Mouse (Mus musculus) brain, embryonic 18.5 days (tissue): Measurements from ENCODE around the gene Adgrg5.

Experiments used
- DNase-seq: peaks from one replicate; pipeline ENCODE4 v3.0.0-alpha.2; 2012; ENCODE audit warnings: low read depth, low spot score

Adgrg5 gene

DNA sequence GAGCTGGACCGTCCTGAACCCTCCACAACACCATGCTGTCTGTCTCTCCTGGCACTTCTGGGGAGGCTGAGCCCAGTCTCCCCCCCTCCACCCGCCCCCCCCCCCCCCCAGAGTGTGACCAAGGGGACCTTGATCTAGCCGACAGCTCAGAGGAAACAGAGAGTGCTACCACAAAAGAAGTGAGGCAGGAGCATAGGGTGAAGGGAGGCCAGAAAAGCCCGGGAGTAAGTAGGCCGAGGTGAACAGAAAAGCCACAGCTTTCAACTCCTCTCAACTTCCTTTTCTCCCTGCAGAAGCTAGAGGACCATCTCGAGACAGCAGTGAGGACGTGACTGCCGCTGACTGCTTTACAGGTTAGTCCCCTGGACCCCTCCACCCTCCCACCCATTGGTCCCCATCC is at the start of gene Adgrg5:
Adgrg5 (plus strand) TSS at position 290 of the 400 bp plus-strand sequence.
- DNase-seq, result no peak

DNA sequence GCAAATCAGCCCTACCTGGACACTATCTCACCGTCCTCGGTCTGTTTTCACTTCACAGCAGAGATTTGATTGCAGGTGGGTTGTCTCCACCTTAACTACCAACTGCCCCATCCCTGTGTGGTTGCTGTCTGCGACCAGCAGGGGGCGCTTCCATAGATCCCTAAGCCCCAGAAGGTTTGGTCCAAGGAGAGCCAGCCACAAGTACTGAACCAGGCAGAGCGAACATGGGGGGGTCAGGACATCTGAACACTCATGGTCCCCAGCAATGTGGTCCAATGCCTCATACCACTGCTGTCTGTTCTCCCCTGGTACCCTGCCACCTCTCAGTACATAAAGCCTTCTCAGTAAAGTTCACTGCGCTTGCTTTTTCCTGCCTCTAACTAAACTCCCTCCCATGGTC is 49.1 kb upstream of the Adgrg5 start:
- no peak for DNase-seq

DNA sequence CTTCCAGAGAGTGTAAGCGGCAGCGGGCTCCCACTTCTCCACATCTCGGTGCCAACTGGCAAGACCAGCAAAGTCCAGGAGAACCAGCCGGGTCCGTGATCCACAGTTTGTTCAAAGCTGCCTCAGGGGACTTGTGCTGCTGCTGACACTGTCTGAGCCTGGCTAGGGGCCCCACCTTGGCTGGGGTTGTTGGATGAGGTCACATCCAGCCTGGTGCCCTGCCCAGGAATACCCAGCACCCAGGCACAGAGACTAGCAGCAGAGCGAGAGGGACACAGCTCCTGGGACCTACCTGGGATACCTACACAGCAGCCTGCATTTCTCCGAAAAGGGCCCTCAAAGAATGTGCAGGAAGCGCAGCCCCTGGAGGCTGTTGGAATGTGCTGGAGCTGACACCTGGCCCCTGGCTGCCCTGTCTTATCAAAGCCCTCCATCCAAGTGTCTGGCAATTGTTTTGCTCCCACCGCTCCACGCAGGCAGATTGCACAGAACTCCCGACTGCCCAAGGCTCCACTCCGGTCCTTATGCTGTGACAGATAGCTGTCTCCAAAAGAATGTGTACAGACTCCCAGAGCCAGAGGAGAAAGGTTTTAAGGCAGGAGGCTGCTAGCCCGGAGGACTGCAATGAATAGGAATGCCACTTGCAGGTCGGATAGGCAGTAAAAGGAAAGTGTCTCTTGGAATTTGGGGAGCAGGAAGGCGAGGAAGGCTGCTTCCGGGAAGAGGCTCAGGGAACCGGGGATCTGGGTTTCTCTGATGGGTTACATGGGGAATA is 48.2 kb upstream of the Adgrg5 start:
- DNase-seq, result no peak

DNA sequence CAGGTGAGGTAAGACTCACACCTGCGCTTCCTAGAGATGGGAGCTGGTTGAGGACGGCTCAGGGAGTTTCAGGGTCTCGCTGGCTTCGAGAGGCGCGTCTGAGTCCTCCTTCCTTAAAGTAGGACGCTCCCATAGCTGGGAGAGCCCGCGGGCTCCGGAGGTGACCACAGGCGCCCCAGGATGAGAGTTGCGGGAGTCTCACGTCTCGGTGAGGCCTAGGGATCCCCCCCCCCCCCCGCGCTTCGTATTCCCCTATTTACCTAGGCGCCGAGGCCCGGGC is 47.7 kb upstream of the Adgrg5 start:
- DNase-seq, result no peak

DNA sequence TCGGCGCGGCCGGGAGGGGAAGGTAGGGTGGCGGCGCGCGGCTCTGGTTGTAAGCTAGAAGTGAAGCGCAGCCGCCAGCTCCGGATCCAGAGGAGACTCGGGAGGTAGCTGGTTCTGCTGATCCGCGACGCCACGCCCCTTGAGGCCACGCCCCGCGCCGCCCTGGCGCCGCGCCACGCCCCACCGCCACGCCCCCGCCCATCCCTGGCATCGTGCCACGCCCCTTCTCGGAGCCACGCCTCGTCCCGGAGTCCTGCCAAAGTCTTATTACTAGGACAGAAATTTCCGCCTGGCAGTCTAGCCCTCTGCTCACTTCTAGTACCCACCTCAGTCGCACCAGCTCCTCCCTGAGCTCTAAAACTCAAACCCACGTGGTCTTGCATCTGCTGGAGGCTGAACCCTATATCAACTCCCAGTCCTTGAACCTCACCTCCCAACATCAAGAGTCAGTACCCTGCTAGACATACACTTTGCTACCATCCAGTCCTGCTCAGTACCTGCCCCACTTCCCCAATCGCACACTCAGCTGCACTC is 47.2 kb upstream of the Adgrg5 start, which contains the start of gene Dok4:
Dok4 (minus strand) TSS at position 134 of the 534 bp plus-strand sequence.
- no peak for DNase-seq

DNA sequence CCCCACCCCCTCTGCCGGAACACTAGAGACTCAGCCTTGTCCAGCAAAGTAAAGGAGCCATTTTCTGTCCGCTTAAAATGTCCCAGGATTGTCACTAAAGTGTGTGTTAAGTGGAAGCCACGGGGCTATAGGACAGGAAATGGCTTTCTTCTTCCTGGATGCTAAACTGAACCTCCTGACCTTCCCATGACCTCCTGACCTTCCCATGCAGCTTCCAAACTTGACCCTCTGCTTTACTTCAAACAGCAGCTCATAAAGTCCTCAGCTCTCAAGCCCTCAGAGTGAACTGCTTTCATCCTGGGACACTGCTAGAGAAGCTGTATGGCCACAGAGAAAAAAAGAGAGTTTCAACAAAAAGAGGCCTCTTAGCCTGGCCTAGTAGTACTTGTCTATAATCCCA is 46.7 kb upstream of the Adgrg5 start:
- DNase-seq, result no peak

DNA sequence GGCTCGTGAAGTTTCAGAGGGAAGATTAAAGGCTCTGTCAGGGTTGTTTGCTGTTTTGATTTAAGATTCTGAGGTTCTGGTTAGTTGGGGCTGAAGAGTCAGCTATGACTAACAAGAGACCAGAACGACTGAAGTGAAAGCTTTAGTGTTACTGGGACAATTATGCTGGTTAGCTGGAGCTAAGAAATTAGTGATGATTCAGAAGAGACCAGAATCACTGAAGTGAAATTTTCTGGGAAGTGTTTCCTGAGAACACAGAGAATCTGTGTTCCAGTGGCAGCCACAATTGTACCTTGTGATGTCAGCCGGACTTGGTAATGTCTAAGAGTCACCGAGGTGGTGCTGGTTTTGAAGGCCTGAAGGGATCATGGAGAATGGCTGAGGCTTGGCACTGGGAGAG is 42.8 kb upstream of the Adgrg5 start:
- no peak for DNase-seq

DNA sequence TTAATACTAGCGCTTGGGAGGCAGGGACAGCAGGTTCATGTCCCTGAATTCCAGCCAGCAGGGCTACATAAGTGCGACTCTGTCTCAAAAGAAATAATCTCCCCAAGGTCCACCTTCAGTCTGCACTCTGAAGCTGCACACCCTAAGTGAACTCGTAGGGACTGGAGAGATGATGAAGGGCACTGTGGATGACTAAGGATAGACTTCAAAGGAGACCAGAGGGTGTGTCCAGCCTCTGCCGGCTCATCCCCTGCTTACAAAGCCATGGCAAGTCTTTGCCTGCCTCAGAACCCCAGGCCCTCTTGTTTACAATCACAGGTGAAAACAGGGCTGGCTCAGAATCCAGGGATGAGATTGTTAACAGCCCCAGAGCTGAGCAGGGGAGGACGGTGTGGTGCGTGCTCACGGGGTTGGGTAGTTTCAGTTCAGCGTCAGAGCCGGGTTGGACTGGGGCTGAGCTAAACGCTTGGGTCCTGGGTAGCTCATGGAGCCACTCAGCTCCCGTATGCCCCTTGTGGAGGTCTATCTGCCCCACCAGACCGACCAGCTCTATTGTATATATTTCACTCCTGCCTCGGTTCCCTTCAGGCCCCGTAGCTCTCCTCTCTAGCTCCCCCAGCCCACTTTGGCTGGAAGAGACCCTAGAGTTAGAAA is 35.0 kb upstream of the Adgrg5 start:
- DNase-seq, result no peak

DNA sequence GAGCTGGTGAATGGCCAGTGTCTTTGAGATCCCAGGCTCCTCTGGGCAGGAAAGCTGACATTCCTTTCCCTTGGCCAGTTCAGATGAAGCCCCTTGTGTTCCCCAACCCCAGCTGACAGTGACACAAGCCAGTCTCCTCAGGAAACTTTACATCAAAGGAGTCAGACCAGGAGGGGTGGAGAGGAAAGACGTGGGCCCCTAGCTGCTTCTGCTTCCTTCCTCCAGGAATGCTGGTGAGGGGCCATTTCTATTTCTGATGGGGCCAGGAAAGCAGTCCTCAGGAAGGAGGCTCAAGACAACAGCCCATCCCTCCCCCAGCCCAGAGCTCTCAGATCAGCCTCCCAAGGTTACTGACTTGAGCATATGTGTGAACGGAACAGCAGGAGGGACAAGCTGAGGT is 30.6 kb upstream of the Adgrg5 start:
- DNase-seq, result no peak

DNA sequence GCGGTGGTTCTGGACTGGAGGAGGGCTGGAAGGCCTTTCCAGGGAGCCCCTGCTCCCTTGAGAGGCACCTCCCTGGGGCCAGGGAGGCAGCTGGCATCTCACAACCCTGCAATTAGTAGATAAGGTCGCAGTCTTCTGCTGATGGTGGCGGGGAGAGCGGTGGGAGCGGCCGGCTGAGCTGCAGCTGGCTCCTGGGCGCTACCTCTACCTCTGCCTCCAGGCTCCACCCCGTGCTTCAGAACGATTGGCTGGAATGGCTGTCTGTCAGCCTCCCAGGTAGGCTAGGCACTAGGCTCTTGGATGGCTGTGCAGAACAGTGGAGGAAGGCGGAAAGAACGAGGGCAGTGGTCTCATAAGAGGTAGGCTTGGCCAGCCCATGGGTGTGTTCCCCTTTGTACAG is 24.2 kb upstream of the Adgrg5 start:
- DNase-seq, result no peak

DNA sequence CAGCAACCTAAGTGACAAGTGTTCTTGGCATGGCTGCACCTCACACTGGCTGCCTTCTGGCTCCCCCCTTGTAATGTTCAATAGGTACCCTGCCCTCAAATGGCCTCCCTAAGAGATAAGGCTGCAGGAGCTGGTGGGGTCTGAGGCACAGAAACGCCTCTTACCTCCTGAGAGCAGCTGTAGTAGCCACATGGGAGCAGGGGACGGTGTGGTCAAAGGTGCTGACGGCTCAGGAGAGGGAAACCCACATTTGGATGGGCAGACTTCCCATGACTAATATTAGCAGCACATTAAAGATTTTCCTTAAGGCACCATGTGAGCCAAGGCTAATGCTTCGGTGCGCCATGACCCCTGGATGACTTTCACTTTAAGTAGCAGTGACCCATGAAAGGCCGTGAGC is 22.9 kb upstream of the Adgrg5 start:
- DNase-seq, result no peak

DNA sequence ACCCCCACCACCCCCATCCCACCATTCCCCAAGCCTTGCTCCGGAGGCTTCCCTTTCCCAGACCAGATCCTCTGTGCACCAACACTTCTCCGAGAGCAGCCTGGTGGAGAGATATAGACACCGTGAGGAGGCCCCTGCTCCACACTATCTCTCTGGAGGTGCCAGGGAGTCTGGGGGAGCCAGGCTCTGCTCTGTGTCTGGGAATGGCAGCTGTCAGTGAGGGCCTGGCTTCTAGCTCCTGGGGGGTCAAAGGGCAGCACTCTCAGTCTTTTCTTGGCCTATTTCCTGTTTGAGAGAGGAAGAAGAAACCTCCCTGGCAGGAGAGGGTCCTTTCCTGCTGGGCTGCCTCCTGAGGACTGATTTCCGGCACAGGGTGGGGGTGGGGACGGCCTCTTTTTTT is 22.5 kb upstream of the Adgrg5 start:
- DNase-seq, result no peak

DNA sequence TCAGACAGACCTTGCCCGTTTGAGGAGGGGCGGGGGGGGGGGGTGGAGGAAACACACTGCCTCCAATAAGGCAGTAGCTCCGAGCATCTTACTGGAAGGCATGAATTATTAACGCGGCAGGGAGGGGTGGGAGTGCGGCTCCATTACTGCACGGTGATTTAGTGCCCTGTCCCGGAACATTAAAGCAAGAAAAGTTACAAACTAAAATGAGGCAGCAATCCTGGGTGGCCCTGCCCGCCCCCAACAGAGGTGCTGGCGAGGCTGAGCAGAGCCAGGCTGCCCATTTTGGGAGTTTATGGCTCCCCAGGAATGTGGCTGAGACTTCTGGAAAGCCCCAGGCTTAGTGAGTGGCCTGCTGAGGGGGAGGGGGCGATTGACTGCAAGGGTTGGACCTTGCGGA is 19.8 kb upstream of the Adgrg5 start:
- DNase-seq, result no peak

DNA sequence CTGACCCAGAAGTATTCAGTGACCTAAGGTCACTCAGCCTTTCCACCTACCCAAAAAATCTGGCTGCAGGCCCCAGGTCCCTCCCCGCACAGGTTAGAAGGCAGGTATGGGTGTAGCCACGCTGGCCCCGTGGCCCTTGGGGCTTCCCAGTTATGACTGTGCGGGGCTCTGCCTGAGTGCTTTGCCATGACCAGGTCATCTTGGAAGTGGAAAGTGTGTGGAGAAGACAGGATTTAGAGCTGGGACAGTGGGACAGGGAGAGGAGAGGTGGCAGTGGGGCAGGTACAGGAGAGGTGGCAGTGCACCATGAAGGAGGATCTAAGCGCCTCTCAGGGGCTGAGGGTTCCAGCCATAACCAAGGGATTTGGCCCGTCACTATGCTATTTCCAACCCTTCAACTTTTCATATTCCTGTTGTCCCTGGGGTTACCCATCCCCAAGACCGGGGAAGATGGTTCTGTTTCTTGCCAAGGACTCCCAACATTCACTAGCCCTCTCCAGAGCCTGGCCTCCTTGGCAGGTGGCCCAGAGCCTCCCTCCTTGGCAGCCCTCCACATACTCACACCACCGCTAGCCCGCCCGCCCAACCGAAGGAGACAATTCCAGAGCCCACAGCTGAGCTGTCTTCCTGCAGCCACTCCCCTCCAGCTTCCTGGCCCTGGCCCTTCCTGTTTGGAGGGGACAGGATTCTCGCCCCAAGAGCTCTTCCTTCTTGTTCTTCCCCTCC is 18.9 kb upstream of the Adgrg5 start:
- DNase-seq, result no peak

DNA sequence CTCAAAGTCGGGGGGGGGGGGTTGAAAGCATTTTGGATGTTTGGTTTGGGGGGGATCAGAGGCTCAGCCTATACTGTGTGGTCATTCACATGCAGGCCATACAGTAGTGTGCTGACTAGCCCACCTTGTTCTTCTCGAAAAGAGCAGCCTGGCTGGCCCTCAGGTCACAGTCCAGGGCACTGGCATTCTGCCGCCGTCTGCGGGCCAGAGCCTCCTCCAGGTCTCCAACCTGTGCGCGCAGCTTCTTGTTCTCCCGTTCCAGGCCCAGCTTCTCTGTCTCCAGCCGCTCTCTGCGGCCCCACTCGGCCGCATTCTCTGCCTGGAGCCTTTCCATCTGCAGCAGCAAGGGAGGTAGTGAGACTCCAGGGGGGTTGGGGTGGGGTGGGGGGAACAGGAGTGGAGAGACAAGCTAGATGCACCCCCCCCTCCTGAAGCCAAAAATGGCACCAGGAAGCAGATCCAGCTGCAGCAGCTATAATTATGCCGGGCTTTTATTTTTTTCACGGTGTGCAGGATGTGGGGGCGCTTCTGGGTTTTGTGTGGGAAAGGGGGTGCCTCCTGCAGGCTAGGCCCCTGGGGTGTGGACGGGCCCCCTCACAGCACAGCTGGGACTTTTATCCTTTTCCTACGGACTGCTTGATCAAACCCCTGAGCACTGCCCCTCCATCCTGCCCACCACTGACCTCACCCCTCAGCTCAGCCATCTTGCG is 15.7 kb upstream of the Adgrg5 start:
- no peak for DNase-seq

DNA sequence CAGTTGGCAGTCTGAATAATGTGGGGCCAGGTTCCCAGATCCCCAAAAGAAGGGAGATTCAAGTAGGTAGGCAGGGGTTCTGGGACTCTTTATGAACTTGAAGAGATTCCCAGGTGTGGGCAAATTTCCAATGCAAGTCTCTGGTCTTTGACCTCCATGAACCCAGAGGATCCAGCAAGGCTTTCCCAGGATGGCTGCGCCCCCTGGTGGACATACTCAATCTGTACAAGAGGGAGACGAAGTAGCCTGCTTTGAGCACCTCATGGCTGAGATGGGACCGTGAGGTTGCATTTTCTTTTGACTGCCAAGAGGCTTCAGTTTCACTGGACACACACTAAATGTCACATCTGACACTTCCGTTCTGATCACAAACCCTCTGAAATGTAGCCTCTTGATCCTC is 14.6 kb upstream of the Adgrg5 start:
- DNase-seq, result no peak

DNA sequence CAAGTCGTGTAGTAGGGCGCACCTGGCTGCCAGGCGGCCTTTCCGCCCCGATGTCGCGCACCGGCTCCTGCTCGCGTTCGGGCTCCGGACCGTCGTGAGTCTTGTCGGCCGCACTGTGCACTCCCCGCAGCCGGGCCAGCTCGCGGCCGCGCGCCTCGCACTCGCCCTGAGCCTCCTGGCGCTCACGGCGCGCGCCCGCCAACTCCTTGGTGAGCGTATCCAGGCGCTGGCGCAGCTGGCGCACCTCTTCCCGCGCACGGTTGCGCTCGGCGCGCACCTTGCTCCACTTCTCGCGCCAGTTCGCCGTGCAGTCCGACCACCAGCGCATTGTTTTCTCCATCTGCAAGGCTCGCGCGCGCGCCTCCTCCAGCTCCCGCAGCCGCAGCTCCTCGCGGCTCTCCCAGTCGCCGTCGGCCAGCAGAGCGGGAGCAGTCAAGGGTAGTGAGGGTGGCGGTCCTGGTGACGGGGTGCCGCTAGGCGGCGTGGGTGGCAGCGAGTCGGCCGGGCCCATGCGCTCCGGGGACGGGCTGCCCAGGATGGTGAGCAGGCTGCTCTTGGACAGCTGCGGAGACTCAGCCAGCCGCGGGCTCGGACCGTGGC is 10.3 kb upstream of the Adgrg5 start:
- DNase-seq, result no peak

DNA sequence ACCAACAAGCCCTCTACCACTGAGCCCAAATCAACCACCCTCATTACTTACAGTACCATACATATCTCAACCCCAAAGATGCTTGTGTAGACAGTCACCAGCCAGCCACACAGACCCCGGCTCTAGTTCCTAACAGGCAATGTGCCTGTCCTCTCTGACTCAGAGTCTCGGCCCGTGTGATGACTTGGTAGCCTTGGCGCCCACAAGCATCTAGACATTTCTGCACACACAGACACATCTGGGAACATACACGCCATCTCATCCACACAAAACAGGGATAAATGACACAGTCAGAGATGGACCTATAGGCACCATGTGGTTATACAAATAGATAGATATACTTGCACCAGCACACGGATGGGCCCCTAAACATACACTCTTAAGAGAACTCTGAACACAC is 9.2 kb upstream of the Adgrg5 start:
- no peak for DNase-seq

DNA sequence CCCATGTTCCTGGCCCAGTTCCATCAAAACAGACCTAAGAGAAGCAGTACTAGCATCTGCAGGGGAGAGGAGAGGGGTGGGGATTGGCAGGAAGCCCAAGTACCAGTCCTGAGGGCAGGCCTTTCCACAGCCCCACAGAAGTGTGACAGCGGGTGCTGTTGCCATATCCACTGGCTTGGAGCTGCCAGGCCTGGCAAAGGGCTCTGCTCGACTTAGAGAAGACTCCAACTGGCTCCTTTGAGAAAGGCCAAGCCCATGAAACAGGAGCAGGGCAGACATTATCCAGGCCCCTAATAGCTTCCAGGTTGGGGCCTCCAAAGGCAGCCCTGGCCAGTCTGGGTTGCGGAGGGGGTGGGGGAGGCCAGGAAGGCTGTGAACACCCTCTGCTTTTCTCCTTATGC is 8.8 kb upstream of the Adgrg5 start:
- no peak for DNase-seq

DNA sequence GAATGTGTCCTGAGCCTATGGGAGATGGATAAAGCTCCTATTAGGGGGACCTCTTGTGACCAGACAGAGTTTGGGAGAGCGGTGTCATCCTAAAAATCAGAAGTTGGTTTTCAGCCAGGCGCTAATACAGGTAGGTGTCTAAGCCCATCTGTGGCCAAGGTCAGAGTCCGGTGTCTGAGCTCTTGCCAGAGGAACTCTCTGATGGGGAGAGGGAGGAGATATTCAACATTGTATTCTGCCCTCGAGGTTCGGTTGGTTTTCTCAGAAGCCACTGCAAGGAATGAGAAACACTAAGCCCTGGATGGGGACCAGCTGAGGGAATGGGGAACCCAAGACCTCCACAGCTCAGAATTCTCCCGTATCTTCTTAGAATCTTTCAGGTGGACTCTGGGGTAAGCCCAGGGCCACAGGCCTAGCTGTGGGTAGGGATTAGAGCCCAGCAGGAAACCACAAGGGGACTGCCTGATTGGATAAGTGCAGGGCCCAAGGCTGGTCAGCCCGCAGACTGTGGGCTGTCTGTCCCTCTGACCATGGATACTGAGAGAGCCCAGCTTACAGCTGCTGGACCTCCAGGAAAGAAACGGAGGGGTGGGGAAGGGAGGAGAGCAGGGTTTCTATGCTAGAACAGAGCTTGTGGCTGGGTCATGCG is 7.1 kb upstream of the Adgrg5 start:
- DNase-seq, result no peak

DNA sequence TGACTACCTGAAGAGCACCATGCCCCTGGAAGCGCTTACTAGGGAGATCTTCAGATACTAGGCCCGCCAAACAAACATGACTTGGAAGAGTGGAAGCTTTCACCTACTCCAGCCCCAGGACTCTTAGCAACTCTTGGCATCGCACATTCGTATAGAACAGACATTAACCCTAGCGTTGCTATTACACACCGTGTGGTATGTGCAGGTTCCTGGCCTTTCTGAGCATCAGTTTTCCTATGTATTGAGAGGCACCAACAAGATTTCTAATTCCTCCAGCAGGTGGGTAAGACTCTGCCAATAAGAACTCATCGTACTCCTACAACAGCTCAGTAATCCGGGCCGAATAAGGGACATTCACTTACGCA is 6.6 kb upstream of the Adgrg5 start:
- no peak for DNase-seq
